Mouse (Mus musculus) ES-CJ7 (cell line): ENCODE measurements at regions not wholly inside any gene's neighbourhood (a gene's known extent, or its start where the extent isn't known, plus 50 kb on each side); places are given as distances from the start of the nearest gene placed in this dataset.

Experiments
- DNase-seq: peaks from one replicate; pipeline ENCODE4 v3.0.0; 2011; ENCODE audit warnings: low read depth, low spot score

GRCm38 (mm10) chr2:72751441-72751840 is 228.8 kb downstream of the Sp3 start:
- no peak for DNase-seq

DNA sequence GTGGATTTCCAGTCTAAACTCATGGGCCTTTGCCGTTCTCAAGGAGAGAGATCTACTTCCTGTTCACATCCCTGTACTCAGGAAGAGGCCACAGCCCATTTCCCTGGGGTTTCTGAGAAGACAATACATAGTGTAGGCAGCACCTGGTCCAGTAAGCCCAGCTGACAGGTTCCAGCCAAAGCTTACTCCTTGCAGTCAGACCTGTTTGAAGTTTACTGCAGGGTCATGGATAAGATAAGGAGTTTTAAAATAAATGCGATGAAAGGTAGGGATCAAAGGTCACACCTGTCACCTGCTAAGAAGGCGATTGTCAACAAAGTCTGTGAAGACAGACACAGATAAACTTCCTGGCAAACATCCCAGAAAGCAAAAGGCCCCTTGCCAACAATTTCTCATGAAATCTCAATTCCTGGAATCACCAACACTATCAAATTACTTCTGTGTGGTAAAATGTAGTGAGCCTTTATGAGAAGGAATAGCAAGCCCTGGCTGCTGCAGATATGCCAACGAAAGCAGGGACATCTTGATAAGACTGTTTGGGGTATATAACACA is 227.5 kb downstream of the Sp3 start:
- DNase-seq, result no peak

DNA sequence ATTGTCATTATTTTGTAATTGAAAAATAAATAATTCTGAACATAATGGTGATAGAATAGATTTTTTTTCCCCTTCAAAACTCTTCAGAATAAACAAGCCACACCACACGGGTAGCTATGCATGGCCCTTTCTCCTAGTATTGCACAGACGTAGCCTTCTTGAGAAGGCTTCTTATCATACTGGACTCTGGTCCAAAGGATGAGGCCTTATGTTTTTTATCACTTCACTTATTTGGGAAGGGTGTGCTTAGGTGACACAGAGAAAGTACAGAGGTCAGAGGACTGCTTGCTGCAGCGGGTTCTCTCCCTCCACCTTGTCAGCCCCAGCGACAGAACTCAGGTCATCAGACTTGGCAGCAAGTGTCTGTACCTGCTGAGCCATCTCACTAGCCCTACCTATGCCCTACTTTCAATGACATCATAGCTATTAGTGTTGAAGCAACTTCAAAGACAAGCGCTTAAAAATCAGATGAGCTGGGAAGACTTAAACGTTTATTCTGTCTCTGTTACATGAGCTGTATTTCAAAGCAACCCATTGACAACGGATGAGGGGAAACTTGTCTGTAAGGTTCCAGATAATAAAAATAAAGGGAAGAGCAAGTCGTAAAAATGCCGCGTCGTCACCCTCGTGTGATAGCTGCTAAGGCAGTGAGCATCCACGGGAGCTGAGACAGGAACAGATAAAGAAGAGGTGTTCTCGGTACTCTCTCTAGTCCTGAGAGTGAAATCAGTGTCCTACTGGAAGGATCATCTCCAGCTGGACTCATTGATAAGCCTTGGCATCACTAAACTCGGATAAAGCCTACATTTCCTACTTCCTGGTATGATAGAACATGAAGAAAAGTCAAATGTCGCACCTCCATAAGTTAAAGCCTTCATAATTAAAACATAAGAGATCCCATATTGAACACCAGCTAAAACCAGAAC is 226.2 kb downstream of the Sp3 start:
- DNase-seq, result no peak

DNA sequence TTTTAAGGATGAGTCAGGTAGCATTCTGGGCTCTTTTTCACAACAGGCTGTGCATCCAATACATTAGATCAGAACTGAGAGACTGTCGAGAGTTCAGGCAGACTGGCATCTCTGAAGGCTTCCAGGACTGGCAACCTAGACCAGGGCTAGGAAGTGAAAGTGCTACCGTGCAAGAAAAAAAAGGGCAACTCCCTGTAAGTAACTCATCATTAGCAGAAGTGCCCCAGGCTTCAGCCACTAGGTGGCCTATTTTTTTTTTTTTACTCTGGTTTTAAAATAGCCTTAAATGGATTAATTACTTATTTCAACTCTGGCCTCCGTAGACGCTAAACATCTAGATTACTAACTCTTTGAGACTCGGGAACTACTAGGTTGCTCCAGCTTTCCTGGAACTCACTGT is 216.8 kb downstream of the Sp3 start:
- DNase-seq, result no peak

DNA sequence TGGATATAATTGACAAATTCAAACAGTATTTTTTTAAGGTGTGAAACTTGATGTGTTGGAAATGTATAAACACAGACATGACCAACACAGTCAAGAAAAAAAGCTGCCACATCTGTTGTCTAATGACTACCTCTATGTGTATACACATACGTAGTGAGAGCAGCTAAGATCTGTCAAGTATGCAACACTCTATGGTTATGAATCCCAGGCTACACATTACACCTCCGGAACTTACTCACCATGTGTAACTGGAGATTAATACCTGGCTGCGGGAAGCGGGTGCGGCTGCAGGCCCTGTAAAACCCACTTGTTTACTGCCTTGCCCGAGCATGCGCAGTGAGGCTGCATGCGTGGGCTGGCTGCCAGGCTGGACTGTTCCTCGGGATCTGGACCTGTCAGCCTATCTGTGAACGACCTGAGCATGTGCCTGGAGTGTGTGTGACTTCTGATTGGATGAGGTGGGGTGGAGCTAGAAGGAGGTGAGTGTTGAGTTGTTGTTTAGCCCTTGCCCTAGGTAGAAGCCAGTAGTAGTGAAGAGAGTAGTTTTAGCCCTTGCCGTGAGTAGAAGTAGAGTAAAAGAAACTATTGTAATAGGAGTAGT is 211.1 kb downstream of the Sp3 start:
- no peak for DNase-seq

DNA sequence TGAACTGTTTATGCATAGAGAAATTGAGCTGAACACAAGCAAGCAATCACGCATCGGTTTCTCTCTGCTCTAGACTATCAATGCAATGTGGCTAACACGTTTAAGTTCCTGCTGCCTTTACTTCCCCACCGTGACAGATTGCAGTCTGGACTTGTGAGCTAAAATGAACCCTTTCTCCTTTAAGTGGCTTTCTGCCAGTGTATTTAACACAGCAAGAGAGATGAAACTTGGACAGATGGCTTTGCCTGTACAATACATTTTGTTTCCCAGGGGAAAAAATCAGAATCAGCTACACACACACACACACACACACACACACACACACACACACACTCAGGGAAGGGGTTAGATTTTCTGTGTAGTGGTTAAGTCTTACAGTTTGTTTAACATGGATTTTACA is 206.8 kb downstream of the Sp3 start:
- DNase-seq, result no peak

GRCm38 (mm10) chr2:72777330-72777729 is 202.9 kb downstream of the Sp3 start:
- DNase-seq, result peak; percentile 7

GRCm38 (mm10) chr2:72777806-72778510 is 202.3 kb downstream of the Sp3 start:
- DNase-seq, result no peak

- peak; percentile 19 for DNase-seq
Observed at GRCm38 (mm10) chr2:72779268-72780163, 200.7 kb downstream of the Sp3 start.

DNA sequence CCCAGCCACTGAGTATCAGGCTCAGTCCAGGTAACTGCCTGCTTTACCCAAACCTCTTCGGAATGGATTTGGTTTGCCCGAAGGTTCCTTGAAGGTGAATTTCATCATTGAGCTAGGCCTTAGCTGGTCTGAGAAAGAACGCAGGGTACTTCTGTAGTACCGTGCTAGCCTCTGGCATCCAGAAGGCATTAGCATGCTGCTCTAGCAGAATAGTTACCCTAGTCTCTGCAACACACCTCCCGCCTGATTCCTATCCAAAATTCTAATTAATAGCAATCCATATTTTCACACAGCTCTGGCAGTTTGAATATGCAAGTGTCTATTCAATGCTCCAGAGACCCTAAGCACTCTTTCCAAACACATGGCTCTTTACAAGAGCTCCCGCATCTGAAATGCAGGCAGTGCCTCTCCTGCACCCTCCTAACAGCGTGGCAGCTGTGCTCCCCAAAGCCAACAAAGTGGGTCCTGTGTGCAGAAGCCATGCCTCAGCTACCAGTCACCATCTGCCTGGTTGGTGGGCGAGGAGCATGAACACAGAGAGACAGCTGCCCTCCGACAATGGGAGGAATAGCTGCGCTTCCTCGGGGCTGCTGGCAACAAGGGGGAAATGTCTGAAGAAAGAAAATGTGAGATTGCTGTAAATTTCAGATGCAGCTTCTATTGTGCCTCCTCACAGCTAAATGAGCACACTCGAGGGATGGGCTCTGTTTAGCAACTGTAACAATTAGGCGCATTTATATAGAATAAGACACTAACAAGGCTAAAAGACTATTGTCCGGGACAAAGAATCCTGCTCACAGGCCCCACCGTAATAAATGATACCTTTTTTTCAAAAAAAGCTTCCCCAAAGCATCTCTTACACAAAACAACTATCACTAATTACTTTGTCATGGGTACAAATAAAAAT is 198.6 kb downstream of the Sp3 start:
- no peak for DNase-seq

- DNase-seq, result no peak
Observed at GRCm38 (mm10) chr2:72782355-72782754, 197.9 kb downstream of the Sp3 start.

GRCm38 (mm10) chr2:72785365-72786043 is 194.7 kb downstream of the Sp3 start:
- no peak for DNase-seq

- no peak for DNase-seq
Observed at GRCm38 (mm10) chr2:72786044-72786737, 194.1 kb downstream of the Sp3 start.

DNA sequence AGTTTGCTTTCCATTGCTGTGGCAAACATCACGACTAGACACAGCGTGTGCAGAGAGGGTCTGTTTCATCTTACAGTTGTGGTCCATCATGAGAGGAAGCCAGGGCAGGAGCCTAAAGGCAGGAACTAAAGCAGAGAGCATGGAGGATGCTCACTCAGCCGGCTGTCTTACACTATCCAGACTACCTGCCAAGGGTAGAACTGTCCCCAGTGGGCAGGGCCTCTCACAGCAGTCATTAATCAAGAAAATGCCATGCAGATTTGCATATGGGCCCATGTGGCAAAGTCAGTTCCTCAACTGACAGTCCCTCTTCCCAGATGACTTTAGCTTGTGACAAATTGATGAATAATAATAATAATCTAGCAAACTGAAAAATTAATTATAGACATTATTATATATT is 192.6 kb downstream of the Sp3 start:
- no peak for DNase-seq

DNA sequence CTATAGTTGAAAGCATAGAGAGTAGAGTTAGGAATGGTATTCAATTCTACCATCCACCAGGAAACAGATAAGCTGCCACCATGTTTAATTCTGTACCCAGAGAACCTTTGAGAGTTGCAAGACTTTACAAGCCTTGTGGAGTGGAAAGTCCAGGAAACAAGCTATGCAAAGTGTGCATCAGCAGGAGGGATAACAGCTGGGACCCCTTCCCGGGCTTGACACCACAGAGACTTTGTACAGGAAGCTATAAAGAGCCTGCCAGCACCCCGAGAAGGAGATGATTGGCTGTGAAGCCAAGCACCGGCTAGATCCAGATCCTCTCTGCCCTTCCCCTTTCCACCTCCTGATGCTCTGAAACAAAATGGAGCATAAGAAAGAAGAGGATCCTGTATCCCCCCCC is 188.8 kb downstream of the Sp3 start:
- DNase-seq, result peak; percentile 20

DNA sequence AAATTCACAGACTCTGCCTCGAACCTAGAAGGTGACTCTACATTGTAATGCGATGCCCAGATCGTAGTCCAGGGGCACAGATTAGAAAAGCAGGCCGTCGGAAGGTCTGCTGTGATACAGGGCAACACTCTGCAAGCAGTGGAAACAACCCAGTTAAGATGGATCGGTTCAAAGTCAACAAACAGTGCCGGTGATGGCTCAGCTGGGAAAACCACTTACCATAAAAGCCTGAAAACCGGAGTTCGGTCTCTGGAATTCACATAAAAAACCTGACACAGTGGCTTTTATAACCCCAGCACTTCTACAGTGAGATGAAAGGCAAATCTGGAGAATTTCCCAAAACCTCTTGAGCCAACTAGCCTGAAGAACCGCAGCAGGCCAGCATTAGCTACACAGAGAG is 186.8 kb downstream of the Sp3 start:
- no peak for DNase-seq

- no peak for DNase-seq
Observed at GRCm38 (mm10) chr2:72794501-72794900, 185.7 kb downstream of the Sp3 start.

DNA sequence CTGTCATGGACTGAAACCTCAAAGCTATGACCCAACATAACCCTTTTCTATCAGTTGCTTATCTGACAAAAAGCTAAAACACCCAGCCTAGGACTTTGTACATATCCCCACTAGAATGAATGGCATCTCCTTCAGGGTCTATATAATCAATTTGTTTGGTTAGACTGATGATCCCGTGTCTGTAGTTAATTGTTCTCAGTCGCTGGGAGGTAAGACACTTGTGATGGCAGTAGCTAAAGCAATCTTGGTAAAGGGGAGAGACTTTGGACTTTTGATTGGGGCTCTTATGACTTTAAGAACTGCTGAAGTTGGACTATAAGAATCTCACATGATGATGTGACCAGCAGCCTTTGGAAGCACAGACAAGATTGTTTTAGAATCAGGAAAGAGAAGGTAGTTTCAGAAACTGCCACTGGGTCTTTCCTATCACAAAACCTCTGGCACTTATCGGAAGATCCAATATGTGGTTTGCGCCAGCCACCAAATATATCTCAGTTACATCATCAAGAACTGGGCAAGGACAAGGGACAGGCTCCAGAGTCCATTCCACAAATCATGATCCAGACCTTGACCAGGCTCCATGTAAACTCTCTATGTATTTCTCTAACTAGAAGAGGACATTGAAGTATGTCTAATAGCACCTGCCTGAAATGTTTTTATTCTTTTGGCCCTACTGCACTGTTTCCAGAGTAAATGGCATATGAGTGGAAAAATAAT is 183.1 kb downstream of the Sp3 start:
- DNase-seq, result no peak
